Mouse (Mus musculus): ENCODE measurements around the gene Armh1.

GRCm38 (mm10) chr4:117261222-117261621 is 9.3 kb upstream of the Armh1 start:
- no peak for TF ChIP-seq CTCF (IDR thresholded peaks at IDR 0.05; ENCODE audit: extremely low read depth, insufficient read depth, low read length)
- TF ChIP-seq POLR2A (IDR thresholded peaks at IDR 0.05; ENCODE audit: extremely low read depth, insufficient read depth, low read length) = no peak
